Mouse (Mus musculus): ENCODE results near the gene Ttll13. TPM values are rescaled to one million over a fixed set of nuclear protein-coding genes. Genes with fewer than 3 reads are reported as not detected.

Ttll13 gene
- 1 to 10 TPM; 1.7 to 2.2 (median 1.9) TPM for total RNA-seq (2022)

DNA sequence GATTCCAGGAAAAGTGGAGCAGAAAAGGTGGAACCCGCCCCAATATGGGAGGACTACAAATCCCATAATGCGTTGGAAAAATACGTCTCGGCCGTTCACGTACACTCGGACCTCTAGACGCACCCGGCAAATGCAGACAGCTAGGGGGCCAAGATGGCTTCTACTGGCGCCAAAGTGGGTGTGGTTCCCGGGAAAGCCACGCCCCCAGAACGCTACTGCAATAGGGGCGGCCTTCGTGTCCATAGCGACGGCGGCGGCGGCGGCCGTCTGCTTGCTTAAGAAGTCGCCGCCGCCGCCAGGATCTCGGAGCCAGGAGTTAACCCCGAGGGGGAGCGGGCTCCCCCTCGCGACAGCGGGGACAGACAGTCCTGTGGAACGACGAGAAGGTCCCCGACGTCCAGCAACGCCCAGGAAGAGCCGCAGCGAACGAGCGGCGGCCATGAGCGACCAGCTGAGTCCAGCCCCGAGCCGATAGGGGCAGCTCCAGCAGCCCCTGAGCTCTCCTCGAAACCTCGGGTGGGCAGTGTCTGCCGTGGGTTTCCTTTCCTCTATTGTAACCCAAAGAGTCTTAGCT lies at the start of gene Ttll13:
Gene Ttll13, plus strand, starts transcription at position 229 of the 574 bp plus-strand sequence.
- DNase-seq: peak; percentile 97

DNA sequence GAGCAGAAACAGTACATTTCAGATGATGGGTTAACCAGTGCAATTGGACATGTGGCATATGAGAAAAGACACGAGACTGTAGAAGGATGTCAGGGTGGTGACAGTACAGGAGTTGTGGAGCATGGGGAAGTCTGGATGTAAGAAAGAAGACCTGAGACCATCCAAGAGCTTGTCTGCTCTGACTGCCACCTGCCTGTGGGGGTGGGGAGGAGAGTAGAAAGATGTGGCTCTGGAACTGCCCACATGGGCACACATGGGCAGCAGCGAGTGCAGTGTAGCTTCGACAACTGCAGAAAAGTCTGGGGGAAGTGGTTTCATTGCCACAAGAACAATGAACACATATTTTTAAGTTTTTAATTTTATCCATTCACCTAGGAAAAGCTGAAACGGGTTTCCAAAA lies 48.8 kb upstream of the Ttll13 start:
- DNase-seq: no peak

DNA sequence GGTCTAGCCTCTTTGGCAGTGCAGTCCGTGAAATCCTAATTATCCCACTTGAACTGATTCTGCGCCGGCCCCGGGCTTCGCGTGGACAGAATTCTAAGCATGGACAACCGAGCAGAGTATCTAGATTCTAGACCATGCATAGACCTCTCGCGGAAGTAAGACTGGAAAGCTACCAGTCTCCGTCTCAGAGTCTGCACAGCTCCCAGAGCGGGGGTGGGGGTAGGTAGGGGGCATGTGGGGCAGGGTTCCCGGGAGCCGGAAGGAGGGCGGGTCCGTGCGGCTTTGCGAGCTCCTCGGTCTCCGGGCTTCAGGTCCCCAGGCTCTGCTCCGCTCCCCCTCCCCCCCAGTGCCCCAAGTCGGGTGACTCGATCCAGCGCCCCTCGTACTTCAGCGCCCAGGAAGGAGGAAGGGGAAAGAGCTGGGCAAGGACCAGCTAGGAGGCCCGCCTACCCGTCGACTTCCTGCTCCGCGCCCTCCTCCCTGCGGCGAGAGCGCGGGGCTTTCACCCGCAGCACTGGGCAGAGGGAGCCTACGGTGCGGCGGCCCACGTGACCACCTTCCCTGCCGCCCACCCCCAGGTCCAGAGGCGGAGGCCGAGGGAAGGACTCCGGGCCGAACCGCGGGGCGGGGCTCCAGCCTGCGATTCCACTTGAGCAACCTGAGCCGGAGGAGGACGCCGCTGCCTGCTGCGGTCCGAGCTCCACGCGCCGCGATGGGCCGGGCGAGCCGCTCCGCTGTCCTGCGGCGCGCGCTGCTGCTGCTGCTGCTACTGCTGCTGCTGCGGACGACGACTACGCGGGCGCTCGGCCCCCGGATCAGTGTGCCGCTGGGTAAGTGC lies 48.0 kb upstream of the Ttll13 start:
- peak; percentile 81 for DNase-seq

DNA sequence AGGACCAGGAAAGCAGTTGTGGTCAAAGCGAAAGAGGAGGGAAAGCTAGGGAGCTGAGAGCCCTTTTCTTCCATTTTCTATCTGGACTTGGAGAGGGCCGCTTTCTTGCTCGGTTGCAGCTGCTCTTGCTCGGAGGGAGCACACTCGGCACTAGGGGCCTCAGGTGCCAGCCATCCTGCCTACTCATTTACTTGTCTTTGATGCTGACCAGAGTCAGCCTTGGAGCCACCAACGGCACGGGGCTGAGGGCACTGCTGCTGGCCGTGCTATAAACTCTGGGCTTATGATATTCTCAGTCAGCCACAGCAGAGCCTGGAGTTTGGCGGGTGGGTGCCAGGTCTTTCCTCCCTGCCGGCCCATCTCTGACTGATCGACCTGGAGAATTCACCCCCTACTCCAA lies 47.3 kb upstream of the Ttll13 start:
- DNase-seq: no peak

DNA sequence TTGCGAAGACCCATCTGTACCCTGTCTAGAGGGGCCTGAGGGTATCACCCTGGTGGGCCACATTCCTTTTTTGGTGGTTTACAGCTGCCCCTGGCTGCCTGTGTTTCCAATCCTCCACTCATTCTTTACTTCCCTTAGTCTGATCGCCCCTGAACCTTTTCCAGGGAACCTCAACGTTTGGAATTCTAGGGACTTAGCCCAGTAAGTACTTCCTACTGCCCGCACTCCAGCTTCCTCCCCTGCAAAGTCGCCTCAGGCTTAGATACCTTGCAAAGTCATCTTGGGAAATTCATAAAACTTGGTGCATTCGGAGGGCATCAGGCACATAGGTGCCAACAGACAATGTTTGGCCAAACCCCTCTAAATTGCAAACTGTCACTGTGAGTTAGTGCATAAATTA lies 46.9 kb upstream of the Ttll13 start:
- DNase-seq: no peak

DNA sequence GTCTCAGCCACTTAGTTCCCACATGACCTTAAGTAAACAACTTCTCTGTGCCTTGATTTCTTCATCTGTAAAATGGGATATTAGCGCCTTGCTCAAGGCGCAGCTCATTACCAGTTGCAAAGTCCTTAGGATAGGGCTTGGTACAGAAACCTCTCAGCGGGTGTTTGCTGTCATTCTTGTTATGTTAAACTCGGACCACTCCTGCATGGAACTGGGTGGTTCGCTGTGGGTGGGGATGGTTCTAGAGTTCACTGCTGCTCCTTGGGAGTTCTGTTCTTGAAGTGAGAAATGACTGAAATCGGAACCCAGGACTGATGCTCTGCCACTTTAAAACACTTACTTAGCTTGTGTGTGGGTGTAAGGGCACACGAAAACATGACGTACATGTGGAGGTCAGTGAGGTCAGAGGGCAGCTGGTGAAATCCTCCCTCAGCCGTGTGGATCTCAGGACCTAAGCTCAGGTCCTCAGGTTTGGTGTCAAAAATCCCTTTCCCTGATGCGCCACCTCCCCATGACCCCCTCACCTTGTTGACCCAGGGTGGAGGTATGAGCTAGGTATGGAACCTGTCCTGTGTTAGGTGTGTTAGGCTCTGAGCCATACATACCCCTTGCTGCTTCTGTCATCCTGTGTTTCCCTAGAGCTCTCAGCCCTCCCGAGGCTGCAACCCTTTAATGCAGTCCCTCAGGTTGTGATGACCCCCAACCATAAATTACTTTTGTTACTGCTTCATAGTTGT lies 46.2 kb upstream of the Ttll13 start:
- no peak for DNase-seq

DNA sequence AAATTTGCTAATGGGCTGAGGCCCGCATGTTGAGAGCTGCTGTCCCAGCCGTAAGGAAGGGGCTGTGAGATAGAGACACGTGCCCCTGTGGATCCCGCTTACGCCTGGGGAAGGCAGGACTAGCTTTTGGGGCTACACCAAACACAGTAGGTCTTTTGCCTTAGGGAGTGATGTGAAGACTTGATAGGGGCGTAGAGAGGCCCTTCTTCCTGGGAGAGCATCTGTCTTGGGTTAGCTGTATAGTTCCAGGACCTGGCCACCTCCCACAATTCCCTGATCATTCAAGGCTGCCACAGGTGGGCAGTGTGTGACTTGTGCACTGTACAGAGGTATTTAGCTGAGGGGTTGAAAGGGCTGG lies 45.6 kb upstream of the Ttll13 start:
- DNase-seq: no peak

DNA sequence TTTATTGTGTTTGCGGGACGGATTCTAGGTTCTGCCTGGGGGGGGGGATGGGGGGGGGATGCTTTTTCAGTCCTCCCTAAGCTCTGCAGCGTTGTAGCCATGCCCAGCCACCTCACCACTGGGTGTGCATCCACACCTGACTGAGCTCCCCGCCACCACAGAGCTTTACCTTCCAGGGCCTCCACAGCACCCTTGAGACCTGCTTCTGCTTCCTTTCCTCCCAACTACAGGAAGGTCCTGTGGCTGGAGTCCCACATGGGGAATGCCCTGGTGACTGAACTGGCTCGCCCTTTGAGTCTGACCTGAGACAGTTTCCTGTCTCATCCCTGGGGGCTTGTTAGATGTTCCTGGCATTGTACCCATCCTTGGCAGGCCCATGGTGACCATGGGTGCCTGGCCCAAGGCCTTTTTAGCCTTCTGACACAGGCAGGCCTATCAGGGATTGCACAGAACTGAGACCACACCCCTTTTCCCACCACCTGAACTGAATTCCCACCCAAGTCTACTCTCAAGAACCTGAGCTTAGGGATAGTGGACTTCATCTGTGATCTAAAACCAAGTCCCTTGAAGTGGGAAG lies 45.1 kb upstream of the Ttll13 start:
- DNase-seq: no peak

DNA sequence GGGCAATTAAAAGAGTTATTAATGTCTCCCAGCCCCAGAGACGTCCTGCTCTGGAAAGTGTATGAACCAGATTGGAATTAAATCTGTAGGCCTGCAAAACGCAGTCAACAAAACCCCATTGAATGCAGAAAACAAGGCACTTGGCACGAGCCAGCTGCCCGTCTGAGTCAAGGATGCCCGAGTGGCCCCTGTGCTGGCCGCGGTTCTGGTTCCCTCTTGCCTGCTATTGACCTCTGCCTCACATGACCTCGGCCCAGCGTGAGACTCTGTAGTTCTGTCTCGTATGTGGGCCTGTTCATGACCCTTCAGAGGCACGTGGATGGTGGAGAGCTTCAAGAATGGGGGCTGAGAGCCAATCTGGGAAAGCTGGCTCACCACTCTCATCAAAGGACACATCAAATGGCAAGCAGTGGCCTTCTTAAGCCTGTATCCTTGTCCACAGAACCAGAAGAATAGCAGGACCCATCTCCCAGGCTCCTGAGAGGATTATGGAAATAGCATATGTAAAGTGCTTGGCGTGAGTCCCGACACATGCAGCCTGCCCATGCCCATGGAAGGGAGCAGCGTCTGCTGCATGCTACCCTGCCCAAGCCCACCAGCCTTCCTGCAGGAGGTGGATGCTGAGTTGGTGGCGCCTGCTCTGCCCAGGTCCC lies 44.2 kb upstream of the Ttll13 start:
- DNase-seq: peak; percentile 72

DNA sequence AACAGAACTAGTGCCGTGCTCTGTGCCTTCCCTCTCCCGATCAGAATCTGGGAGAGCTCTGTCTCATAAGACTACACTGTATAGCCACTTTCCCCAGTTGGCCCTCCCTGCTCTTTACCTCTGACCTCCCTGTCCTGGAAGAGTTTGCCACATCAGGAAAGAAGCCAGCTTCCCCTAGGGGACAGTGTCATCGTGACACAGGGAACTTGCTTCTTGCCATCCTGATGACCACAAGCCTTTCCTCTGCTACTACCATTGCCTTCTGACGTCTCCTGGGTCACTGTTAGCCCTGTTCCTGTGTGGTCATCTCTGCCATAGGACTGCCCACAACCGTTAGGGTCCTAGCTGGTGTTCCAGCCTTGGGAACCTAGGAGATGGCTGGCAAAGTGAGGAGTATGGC lies 43.2 kb upstream of the Ttll13 start:
- DNase-seq: no peak

DNA sequence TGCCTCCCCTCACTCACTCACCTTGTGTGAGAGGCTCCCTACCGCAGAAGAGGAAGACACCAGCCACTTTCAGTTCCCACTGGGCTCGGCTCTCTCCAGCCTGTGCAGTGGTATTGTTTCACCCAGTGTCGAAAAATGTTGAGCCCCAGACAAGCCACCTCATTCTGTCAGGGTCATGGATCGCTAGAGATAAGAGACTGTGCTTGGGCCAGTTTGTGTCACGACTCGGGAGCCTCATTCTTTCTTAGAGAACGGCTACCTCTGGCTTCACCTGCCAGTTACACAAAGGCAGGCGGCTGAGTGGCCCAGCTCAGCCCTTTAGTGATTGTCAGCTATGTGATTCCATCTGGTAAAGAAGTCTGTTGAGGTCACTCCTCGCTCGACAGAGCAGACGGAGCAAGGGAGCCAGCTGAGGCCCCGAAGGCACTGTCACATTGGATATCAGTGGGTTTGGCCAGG lies 42.5 kb upstream of the Ttll13 start:
- DNase-seq: no peak

DNA sequence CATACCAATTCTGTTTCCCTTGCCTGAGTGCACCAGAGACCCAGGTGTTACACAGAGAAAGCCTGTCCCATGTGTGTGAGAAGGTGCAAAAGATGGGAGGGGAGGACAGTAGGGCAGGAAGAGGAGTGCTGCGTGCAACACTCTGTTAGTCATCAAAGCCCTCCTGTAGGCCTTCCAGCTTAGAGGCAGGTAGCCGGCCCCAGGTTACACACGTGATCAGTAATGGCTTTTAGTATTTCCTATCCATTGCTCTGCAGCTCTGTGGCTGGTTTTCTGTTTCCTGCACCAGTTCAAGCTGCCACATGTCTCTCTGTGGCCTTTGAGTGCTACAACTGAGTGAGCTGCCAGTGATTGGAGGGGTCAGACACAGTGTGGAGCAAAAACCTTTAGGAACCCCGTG lies 41.8 kb upstream of the Ttll13 start:
- no peak for DNase-seq

DNA sequence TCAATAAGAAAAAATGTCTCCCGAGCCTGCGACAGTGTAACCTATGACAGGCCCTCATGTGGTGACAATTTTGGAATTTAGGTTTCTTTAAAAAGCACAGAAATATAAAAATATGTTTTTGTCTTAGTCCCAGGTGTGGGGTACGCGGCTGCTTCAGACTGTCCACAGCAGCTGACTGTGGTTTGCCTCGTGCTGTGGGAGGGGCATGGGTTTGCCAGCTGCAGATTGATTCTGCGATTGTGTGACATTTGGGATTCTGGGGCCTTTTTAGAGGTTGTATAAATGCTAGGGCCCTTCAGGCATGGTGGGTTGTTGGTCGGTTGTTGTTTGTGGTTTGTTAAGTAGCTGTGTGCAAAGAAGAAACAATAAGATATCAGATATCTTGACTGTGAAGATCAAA lies 41.2 kb upstream of the Ttll13 start:
- no peak for DNase-seq

DNA sequence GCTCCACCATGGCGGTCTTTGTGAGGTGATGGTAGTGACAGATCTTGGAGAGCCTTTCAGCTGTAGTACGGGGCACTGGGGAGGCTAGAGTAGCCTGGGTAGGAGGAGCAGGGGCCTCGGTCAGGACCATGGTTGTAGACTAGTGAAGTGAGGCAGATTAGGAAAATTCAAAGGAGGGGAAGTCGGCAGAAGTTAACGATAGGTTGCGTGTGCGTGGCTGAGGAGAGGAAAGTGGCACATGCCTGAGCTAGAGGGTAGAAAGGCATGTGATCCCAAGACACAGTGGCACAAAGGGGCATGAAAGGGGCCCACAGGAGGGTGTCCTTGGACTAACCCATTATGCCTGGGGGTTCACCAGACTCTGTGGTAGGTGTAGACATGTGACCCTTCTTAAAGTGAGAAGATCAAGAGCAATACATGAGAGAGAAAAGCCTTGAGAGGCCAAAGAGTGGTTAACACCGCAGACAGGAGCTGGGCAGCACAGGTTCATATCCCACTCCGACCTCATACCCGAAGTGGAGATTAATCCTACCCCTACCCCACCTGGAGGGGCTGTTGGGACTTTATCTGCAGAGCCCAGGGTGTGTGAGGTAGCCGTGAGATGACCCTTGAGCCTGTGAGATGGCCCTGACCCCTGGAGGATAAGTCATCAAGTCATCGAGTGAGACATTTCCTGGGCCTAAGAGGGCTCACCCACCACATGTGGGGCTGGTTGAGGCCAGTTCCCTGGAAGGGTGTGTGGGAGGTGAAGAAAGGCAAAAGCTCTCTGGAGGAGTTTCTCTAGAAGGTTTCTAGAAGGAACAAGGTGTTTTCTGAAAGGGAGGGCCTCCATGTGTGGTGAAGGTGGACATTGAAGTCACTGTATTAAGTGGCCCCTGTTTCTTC lies 40.2 kb upstream of the Ttll13 start:
- DNase-seq: no peak

DNA sequence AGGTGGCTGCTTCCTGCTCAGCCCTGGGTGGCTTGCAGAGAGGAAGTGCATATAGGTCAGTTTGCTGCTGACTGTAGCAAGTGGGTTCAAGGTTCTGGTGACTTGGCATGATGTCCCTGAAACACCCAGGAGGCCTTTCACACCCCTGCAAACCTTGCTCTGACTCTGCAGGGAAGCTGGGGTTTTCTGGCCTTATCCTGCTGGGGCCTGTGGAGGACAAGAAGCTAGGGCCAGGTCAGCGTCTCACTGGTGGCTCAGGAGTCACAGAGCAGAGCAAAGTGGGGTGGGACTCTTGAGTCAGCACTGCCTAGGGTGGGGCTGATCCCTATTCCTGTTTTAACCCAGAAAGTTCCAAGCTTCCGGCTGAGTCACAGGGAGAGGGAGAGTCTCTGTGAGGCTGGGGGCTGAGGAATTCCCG lies 38.9 kb upstream of the Ttll13 start:
- peak; percentile 76 for DNase-seq

DNA sequence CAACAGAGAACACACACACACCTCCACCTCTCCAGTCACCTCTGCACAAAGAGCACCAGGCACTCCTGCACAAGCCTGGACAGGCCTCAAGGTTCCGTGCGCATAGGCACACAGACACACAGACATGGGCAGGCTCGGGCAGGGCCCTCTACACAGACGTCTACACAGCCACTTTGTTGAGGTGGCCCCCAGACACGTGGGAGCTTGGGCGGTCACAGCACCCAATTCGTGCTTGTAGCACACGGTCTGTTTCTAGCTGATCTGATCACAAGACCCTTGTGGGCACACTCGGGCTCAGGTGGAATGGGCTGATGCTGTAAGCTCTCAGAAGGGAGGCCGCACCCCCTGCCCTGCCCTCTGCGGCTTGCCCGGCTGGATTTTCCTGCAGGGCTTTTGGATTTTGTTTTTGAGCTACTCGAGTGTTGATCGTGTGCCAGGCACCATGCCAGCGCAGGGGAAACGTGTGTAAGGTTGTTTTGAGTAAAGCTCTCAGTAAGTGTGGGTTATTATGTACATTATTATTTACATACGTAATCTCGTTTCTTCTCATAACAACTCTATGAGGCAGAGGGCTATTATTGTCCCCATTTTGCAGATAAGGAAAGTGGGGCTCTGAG lies 38.0 kb upstream of the Ttll13 start:
- no peak for DNase-seq

DNA sequence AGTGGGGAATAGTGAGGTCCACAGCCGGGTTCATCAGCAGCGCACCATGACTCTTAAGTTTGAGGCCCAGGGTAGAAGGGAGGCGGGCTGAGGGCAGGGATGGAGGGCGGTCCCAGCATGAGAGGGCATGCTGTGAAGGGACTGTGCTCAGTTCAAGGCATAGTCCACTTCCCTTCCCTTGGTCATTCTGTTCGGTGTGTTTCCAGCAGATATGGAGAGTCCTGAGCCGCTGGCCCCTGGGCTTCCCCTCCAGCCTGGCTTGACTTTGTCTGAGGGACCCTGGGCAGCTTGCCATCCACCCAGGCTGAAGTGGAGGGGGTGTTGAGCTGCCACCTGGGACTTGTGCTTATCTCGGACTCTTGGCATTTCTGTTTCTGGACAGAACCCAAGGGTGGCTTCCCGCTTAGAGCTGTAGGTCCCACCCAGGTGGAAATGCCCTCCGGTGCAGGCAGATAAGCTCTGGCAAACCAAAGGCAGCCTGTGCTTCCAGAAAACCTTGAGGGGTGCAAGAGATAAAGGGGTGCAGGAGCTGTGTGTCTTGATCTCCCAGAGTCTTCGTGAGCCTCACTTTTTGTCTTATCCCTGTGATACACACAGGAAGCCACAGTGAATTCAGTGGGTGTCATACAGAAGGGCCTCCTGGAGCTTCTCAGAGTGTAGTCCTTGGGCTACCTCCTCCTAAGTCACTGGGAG lies 37.3 kb upstream of the Ttll13 start:
- DNase-seq: no peak

DNA sequence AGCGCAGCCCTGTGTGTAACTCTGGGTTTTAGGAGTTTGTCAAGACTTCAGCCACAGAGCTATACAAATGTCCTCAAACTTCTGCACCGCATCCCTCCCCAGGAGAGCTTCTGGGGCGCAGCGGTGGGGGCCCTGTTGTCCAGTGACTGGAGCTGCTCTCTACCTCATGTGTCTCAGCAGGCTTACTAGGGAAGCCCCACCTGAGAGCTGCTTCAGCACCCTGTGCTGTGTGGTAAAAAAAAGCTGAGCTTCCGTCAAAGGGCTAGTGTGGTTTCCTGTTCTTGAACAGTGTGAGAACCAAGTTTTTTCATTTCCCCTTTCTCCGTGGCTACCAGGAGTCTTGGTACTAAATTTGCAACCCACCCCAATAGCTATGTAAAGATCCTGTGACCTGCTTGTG lies 36.5 kb upstream of the Ttll13 start:
- no peak for DNase-seq

DNA sequence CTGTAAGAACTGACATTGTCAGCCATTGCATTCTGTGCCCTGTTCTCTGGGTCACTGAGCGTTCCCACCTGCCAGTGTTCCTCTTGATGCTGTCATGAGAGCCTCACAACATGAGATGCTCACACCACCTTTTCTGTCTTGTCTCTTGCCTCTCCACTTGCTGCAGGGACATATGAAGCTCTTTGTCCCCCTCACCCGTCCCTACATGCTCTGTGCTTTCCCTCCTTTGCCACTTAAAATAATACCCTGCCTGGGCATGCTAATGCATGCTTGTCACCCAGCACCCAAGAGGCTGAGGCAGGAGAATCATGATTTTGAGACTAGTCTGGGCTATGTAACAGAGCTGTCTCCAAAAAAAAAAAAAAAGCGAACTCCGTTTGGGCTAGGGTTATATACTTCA lies 35.2 kb upstream of the Ttll13 start:
- DNase-seq: no peak

DNA sequence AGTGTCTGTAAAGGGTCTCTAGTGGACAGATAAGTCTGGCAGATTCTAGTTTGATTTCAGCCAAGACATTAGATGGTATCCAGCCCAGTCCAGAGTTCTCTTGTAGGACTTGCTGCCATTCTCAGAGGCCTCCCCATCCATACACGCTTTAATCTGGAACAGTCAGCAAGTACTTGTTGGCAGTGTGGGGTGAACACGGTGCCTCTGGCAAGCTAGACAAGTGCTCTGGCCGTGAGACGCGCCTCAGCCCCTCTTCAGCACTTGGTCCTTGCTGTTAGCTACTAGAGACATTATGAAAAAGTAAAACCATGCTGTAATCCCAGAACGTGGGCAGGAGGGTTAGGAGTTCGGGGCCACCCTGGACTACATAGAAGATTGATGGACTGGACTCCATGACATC lies 32.6 kb upstream of the Ttll13 start:
- DNase-seq: no peak

DNA sequence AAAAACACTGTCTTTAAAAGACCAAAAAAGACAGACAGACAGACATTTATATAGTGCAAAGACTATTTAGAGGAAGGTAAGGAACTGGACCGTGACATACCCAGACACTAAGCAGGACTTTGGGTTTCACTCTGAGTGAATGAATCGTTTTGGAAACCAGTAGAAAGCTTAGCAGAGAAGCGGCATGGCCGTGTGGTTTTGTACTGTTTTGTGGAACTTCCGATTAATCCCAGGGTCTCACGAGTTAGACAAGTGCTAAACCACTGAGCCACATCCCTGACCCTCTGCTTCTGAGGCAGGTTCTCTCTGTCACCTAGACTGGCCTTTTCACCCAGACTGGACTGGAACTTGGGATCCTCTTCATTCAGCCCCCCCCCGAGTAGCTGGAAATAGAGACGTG lies 31.7 kb upstream of the Ttll13 start:
- DNase-seq: no peak
